Mouse (Mus musculus): ENCODE results near the gene Rbm10.

Rbm10 gene

DNA sequence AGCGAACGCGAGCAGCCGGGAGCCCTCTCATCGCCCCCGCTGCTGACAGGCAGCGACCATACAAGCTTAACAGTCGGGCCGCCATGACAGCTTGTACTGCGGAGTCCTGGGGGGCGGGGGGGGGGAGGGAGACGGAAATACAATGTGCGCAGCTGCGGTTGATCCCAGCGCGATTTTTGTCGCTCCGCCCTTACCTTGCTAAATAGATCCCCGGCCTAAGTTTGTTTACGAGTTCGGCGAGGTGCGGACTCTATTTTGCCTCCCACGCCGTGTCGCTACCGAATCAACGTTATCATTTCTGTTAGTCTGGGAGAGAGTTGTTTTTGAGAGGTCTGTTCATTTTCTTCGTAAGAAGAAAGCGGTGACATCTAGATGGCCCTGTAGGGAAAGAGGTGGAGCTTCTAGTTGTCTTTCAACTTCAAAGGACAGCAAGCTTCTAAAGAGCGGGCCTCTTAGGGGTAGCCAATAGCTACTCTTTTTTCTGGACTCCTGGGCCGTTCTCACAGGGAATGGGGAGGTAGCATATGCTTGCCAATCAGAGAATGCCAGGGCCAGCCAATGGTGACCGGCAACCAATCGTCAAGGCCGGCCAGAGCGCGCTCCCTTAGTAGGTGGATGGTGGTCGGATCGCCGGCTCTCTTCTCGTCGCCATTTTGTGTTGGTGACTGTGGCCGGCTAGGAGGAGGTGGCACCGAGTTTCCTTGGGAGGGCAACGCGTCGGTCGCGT, at the start of gene Rbm10, which contains the start of gene Ndufb11:
Rbm10 (plus strand) TSS at position 328 of the 727 bp plus-strand sequence.
Ndufb11 (minus strand) TSS at position 444 of the 727 bp plus-strand sequence.
- peak; percentile 91 for DNase-seq

DNA sequence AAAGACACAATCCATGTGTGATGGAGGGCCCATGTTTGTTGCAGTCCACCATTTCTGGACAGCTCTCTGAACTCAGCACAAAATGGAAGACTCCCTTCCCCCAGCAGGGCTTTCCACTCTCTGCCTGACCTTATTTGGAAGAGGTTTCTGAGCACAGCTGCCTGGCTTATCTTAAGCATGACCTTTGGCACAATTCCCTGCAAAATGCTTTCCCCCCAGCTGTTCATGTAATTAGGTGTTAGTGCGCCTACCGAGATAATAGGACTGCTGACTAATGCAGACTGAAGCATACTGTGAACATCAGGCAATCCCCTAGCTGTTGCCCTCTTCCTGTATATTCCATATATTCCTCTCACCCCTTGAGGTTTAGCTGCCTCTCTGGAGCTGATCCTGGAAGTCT, 46.3 kb upstream of the Rbm10 start:
- DNase-seq, result no peak

DNA sequence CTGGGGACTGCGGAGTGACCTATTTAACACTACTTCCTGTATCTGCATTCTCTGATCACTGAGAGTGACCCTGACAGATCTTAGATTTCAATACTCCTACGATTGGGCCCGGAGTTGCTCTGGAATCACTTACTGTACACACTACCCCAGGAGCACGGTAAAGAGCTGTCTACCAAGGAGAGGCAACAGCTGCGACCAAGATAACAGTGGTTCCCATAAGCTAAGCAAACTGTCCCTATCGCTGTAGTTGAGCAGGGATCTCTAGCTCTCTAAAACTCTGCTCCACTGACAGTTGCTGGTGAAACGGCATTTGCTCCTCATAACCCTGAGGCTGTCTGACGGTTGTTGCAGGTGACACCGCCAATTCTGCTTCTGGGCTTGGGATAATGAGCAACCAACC, 44.6 kb upstream of the Rbm10 start:
- no peak for DNase-seq

DNA sequence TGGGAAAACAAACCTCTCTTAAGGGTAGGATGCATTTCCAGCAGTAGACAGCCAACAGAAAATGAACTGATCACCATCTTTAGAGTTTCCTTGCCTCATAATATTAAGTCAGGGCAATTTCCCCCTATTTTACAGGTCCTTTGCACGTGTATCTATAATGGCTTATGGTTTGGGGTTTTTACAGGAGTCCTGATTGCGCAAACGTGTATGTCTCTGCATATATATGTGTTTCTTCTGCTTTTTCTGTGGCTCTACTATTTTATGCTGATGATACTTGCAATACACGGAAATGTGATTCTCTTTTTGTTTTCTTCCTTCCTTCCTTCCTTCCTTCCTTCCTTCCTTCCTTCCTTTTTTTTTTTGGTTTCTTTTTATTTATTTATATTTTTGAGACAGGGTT, 43.4 kb upstream of the Rbm10 start:
- DNase-seq, result no peak

DNA sequence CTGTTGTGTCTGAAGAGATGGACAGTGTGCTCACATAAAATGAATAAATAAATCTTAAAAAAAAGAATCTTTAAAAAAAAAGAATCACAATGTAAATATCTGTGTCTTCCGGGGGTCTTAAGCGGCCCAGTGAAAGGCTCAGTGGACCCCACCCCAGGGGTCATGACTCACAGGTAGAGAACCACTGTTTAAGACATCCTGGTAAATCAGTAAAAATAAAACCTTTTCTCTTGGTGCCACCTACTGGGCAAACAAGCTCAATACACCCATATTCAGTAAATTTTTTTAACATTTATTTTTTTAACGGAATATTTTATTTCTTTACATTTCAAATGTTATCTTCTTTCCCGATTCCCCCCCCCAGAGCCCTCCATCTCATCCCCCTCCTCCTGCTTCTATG, 29.3 kb upstream of the Rbm10 start:
- no peak for DNase-seq

DNA sequence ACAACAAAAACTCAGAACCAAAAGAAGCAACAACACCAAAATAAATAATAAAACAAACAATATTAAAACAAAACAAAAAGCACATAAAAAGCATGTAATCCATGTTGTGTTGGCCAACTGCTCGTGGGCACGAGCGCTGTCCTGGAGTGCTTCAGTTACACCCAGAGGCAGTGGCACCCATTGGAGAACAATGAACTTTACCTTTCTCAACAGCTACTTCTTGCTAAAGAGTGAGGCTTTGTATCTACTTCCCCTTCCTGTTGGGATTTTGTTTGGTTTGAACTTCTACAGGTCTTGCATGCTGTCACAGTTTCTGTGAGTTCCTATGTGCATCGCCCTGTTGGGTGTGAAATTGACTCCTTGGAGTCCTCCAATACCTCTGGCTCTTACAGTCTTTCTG, 8.8 kb upstream of the Rbm10 start:
- DNase-seq, result no peak

DNA sequence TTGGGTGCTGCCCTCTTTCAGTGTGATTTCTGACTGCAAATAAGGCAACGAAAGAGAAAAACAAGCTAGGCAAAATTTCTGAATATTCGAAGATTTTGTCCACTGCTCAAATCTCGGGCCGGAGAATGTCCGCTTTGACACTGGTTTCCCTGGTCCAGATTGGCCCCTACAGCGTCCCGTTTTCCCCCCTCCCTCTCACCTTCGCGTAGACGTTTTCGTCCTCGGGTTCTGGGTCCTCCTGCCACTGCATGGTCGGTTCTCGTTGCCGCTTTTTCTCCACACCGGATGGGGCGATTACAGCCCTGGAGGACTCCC, 485 bp upstream of the Rbm10 start:
- DNase-seq, result no peak

DNA sequence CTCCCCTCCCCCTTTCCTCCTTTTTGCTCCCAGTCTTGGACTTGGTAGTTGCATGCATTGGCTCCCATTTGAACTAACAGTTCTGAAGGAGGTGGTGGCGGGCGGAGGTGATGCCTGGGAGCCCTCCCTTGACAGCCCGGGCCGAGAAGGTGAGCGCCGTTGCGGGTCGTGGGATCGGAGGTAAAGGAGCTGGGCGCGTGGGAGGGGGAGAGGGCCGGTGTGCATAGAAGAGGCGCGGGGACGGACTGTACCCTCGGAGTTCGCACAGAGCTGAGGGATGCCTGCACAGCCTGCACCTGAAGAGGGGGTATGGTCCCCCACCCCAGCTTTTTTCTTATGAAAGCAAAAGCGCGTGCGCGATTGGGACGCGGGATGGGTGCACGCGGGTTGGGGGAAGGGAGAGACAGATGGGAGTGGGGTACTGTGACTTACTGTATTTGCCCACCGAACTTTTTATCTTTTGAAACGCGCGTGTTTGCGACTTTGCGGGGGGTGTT, 648 bp downstream of the Rbm10 start:
- DNase-seq, result no peak

DNA sequence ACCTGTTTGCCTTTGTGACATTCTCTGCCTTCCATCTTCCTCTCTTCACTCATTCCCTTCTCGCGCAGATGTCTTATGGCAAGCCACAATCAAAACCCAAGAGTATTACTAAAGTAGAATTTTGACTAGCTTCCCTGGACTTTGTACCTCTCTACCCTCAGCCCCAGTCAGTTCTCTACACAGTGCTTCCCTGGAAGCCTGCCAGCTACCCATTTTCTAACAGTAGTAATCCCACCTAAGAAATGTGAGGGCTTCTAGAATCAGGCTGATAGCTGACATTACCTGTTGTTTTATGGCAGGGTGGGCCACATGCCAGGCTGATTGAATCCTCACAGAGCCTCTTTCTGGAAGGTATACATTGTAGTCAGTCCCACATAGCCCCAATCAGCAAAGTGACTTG, 20.8 kb downstream of the Rbm10 start:
- DNase-seq, result no peak

DNA sequence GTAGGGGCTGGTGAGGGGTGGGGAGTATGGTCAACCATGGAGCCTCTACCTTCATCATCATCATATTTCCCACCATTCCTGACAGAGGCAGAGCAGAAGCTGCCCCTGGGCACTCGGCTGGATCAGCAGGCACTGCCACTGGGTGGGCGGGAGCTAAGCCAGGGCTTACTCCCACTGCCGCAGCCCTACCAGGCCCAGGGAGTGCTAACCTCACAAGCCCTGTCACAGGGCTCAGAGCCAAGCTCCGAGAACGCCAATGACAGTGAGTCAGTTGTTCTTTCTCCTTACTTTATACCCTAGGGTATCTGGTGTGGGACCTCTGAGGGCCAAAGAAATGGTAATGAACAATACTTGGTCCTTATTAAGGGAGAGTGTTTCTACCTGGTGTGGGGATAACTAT, 27.5 kb downstream of the Rbm10 start:
- DNase-seq, result no peak

DNA sequence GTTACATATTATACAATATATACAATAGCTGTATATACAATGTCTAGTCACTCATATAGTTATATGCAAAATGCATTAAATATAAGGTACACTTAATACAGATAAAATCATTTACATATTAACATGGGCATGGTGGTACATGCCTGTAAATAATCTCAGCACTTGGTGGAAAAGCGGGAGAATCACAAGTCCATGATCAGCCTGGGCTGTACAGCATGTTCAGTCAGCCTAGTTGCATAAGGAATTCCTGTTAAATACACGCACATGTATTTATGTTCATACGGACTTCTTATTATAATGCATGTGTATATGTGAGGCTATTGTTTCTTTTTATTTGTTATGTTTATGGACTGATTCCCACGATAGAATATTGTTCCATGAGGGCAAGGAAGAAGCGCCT, 40.3 kb downstream of the Rbm10 start:
- DNase-seq, result no peak

DNA sequence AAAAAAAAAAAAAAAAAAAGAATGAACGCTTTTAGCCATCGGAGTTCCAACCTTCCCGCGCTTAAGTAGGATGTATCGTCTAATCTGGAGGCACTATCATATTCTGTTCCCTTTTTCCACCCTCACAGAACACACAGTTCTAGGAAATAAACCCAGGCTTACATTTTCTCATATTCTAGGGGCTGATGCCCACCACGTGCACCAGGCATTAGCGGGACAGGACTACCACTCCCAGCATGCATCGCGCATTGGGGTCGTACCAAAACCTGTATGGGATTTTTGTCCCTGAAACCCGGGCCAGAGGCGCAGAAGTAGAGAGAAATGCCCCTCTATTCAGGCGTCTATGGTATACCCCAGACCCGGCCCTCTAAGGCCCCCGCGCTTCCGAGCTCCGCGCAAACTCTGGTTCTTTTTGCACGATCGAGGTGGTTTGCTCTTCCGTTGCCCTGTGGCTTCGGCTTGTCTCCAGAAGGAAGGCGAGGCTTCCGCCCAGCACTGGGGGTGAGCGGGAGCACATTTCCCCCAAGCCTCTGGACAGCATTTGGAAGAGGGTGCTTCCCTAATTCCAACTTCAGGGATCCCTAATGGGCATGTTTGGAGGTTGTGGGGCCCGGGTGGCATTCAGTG, 40.8 kb downstream of the Rbm10 start, which contains the start of gene Uba1:
Uba1 (plus strand) TSS at position 301 of the 627 bp plus-strand sequence.
- peak; percentile 82 for DNase-seq

DNA sequence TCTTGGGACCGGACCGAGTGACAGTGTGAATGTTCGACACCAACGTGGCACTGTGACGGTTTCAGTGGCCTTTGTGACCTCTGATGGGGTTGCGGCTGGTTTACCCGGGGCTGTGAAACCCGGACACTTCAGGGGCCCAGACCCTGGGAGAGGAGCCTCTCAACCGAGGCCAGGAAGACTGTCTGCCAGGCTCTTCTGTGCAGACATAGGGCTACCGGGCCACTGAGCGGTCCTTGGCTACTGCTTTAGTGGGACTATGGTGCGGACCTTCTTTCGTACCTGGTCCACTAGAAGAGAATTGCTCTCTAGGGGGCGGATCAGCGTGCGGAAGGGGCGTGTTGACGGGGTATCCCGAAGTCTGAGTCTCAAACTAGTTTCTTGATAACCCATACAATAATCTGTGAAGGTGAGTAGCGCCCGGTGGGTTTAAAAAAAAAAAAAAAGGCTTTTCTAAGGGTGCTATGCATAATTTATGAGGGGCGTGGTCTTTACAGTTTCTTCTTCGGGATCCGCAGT, 41.6 kb downstream of the Rbm10 start:
- DNase-seq, result peak; percentile 28

DNA sequence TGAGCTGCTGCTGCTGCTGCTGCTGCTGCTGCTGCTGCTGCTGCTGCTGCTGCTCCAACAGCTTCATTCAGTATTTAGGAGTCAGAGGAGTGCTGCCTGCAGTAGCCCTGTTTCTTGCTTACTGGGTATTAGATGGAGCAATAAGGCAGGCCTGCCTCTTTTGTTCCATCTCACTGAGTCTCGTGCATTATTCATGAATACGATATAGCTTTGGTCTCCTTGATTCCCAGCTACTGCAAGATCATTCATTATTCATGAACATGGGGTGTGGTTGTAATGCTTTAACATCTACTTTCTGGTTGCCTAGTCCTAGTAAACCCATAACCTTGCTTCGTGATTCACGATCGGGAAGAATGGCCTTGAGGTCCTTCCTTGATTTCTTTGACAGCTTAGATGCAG, 45.0 kb downstream of the Rbm10 start:
- peak; percentile 20 for DNase-seq

DNA sequence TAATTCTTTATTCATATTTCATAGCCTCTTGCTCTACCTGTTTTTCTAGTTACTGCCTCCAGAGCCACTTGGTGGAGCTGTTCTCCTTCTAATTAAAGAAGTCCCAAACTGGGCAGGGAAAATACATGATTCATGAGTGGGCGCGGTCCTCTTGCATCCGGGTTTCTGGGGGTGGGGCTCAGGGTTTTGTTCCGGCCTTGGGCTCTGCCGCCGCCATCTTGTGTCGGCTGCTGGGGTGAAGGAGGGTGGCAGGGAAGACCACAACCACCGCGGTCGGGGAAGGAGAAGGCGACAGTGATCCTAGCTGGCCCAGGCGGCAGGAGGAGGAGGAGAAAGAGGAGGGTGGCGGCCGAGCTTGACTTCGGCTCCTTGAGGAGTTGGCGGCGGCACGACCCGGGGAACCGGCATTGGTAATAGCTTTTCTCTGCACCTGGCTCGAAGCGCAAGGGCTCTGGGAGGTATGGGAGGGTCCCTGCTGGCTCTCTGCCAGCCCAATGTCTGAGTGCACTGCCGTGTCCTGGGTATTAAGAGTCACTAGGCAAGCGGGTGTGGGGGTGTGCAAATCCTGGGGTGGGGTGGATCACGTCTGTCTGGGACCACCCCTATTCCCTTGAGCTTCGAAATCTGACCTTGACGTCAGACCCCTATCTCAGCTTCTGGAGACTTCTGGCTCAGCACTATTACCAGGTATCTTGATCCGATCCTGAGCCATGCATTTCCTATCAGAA, 45.6 kb downstream of the Rbm10 start:
- peak; percentile 89 for DNase-seq

DNA sequence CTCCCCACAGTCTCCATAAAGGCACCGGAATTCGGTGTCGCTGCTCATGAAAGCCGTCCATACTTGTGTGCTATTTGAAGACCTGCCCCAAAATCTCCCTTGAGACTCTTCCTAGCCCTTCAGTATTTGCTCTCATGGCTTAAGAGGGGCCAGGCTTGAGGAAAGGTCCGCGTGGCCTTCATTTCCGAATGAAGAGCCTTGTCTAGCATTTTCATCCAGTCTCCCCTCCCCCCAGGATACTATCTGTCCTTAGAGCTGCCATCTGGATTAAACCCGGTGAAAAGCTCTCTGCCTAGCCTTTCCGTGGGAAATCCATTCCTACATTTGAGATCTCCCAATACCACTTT, 46.1 kb downstream of the Rbm10 start:
- peak; percentile 19 for DNase-seq

DNA sequence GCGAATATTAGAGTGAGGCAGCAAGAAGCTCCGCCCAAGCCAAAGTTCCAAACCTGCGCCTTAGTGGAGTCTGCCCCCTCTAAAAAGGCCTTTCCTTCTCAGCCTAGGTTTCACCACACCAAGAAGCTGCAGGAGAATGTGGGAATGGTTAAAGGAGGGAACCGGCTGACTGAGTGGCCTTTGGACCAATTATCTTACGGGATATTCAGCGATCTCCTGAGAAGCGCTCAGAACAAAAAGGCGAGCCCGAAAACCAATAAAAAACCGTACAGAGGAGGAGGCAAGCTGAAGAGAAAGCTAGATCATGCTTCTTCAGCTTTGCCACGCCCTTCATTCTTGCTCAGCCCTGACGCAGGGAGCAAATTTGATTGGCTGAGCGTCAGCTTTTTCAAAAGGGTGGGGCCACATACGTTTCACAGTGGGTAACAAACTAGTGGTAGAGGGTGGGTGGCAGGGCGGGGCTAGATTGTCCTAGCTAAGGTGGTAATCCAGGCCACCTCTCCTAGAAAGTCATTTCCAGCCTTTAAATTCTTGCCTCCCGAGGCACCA, 70.3 kb downstream of the Rbm10 start, which contains the start of gene Cdk16:
Cdk16 (plus strand) TSS at position 436 of the 549 bp plus-strand sequence.
- peak; percentile 95 for DNase-seq

DNA sequence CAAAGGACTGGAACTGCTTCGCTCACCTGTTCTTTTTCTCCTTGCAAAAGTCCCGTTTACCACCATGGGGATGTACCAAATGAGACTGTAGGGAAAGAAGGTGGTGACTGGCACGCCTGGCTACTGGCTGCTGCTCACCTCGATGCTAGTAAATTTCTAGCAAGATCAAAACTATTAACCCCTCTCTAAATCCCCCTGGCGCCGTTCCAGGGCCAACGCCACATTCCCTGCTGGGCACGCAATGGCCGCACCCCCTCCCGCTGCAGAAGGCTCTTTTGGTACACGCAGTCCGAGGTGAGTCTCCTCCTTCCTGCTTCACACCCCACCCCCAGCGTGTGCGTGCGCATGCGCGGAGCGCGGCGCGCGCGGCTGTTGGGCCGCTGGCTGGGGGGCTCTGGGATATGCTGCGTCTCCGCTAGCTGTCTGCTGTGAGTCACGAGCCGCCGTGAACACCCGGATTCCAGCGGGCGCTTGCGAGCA, 70.8 kb downstream of the Rbm10 start:
- peak; percentile 91 for DNase-seq

DNA sequence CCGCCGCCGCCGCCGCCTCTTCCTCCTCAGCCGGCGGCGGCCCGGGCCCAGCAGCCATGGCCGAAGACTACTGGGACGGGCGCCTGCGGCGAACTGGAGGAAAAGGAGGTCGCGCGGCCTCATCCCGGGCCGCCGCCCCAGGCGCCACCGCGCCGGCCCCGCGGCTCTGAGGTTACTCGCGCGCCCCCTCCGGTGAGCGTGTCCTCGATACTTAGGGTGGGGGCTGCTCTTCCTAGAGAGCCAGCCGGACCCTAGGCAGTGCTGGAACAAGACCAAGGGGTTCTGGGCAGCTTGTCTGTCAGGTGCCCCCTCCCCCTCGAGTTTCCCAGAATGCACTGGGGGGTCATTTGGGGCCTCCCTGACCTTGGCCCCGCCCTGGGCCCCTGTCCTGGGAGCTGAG, 71.3 kb downstream of the Rbm10 start:
- peak; percentile 82 for DNase-seq

DNA sequence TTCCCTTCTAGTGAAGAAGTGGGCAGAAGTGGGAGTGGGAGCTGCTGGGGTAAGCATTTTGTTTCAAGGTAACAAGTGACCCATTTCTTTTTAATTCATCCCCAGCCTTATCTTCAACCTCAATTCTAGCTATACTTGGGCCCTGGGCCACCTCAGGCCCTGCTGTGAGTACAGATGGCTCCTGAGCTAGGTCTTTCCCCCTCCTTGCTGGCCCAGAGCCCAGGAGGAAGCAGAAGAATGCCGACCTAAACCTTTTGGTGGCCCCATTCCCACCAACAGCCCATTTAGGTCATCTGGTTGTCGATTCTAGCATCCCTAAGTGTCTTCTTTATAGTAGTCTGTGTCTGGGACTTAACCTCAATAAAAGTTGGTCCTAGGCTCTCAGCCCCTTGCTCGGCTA, 74.3 kb downstream of the Rbm10 start:
- DNase-seq, result peak; percentile 78

DNA sequence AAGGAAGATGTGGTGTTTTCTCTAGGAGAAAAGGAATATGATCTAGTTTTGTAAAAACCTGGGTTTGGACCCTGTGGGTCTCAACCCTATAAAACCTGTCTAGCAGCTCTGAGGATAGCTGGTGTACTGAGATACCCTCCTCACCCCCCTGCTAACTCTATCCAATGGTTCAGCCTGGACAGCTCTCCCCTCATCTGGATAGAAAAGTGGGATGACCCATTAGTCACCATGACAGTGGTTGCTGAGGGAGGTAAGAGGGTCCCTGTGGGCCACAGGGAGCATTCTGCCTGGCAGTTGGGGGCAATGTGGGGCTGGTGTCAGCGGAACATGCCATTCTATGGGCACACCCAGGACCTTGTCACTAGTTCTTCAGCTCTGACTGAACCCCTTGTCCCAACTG, 75.3 kb downstream of the Rbm10 start:
- no peak for DNase-seq

DNA sequence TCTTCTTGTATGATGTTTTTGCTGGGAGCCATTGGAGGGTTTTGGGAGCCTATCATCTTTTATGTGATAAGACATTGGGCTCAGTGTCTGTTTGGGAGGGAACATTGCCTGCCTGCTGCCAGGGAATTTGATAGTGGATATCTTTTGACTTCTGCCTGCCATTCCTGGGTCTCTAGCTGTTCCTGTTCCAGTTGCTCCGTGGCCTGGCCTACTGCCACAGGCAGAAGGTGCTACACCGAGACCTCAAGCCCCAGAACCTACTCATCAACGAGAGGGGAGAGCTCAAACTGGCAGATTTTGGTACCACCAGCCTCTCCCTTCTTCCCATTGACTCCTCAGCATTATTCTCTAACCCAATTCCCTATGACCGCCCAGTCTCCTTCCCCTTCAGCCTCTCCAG, 78.5 kb downstream of the Rbm10 start:
- no peak for DNase-seq

Measured in cerebellum, adult 9-11 months (tissue).